Mouse (Mus musculus) liver, embryonic 13.5 days (tissue): Measurements from ENCODE around the gene Slc35b3. TPM values are rescaled to one million over a fixed set of nuclear protein-coding genes. Genes with fewer than 3 reads are reported as not detected.

Experiments
- ATAC-seq: fragments of 200-750 bp; cut with Nextera tagmentation; 2 replicates; pipeline ENCODE4 v1.8.0; 2017; ENCODE audit warnings: low read depth, mild to moderate bottlenecking, moderate number of reproducible peaks, moderate library complexity
- DNase-seq: peaks from one replicate; pipeline ENCODE4 v3.0.0; 2022
- H3K27ac ChIP-seq: fragments of 300-500 bp; sonication (generic); 2 replicates; pipeline ENCODE4 v1.5.1; 2015; ENCODE audit warnings: moderate library complexity, mild to moderate bottlenecking, inconsistent platforms
- H3K27me3 ChIP-seq: fragments of 300-500 bp; sonication (generic); 2 replicates; pipeline ENCODE4 v1.6.1; 2015; ENCODE audit warnings: mild to moderate bottlenecking, inconsistent platforms
- H3K36me3 ChIP-seq: fragments of 300-500 bp; sonication (generic); 2 replicates; pipeline ENCODE4 v1.6.1; 2015; ENCODE audit warnings: mild to moderate bottlenecking, inconsistent platforms
- H3K4me1 ChIP-seq: fragments of 300-500 bp; sonication (generic); replicated peaks from 2 replicates; pipeline ENCODE4 v1.6.1; 2015; ENCODE audit warnings: inconsistent platforms
- H3K4me2 ChIP-seq: fragments of 300-500 bp; sonication (generic); 2 replicates; pipeline ENCODE4 v1.6.1; 2015; ENCODE audit warnings: inconsistent platforms, mild to moderate bottlenecking, moderate library complexity
- H3K4me3 ChIP-seq: fragments of 300-500 bp; sonication (generic); replicated peaks from 2 replicates; pipeline ENCODE4 v1.5.1; 2015; ENCODE audit warnings: mild to moderate bottlenecking, inconsistent platforms
- H3K9ac ChIP-seq: fragments of 300-500 bp; sonication (generic); 2 replicates; pipeline ENCODE4 v1.6.1; 2015; ENCODE audit warnings: mild to moderate bottlenecking, inconsistent platforms
- H3K9me3 ChIP-seq: fragments of 300-500 bp; sonication (generic); replicated peaks from 2 replicates; pipeline ENCODE4 v1.6.1; 2016; ENCODE audit warnings: inconsistent platforms
- WGBS: fragments of 180-500 bp; shearing (Covaris S2); methylation state at CpG from one replicate; pipeline ENCODE4 v1.1.7; 2015; ENCODE audit not compliant: insufficient replicate concordance; 5-methylcytosine and 5-hydroxymethylcytosine counted together
- polyA plus RNA-seq: library from polyadenylated mRNA; unstranded; fragments of >200 nt; fragmentation: Nextera tagmentation; extraction: Ambion mirVana; gene quantifications from 2 replicates; pipeline ENCODE4 v1.2.1, GENCODE M21; 2015

Slc35b3 gene
- 12.7 and 14.2 TPM in 2 replicates for polyA plus RNA-seq

DNA sequence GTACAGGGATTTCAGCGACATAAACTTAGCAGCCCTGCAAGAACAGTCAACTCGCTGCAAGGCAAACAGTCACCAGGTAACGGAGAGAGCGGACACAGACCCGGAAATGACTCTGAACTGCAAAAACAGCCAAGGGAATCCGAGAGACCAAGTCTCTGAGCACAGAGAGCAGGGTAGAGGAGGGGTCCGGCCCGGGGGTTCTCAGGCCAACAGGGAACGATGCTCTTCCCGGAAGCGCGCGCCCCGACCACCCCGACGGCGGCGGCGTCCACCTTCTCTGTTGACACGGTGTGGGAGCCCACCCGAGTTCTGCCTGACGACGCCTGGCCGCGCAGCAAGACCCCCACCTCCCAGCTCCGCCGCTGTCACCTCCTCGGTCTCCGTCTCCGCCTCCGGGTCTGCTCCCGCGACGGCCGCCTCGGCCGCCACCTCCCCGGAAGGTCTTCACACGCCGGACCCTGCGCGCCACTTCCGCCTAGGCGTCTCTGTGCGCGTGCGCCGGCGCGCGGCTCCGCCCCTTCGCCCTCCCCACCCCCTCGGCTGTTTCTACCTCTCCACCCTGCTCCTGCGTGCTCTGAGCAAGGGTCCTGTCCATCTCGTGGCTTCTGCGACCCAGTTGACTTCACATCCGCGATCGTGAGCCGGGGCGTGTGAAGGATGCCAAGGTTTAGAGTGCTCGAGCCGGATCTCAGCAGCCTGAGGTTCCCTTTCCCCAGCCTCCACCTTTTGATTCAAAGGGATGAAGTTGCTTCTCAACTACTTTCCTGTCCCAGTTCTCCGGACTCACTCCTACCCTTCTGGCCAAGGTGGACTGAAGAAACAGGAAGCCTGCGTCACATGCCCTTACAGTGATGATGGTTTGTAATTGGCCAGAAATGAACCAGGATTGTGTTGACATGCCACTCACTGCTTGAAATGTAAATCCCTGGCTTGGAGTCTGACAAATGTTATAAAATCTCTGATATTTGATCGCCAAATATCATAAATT lies at the start of gene Slc35b3:
Gene Slc35b3, minus strand, starts transcription at position 813 of the 988 bp plus-strand sequence.
- Histone ChIP-seq H3K27ac (peak within 1 kb of the TSS; percentile 78), H3K4me1 (peaks cover 32% of the 10 kb centered on the region)

DNA sequence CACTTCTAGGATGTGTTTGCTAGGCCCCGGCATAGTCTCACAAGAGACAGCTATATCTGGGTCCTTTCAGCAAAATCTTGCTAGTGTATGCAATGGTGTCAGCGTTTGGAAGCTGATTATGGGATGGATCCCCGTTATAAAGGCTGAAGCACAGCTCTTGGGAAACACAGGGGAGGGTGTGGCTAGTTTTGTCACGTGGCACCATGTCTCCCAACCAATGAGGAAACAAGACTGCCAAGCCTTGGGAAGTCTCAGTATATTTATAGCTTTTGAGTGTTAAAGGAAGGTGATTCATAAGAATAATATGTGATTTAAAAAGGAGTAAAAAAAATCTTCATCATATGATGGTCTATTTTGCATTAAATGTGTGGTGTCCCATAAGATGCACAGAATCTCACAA lies 49.6 kb upstream of the Slc35b3 start:
- H3K4me2 ChIP-seq = no peak overlapping the region
- ATAC-seq = no peak
- H3K9me3 ChIP-seq = no peaks in the 10 kb centered on the region
- H3K27ac ChIP-seq = no peak overlapping the region
- no peak overlapping the region for H3K9ac ChIP-seq
- DNase-seq = no peak
- H3K4me1 ChIP-seq = no peaks in the 10 kb centered on the region
- H3K27me3 ChIP-seq = no peaks in the 10 kb centered on the region
- H3K4me3 ChIP-seq = no peak overlapping the region
- no peaks in the 10 kb centered on the region for H3K36me3 ChIP-seq
- WGBS = 50% methylated on average over 4 of the region's 4 CpGs

More for the DNA sequence above, at the start of gene Slc35b3:
- DNase-seq = peak; percentile 72
- Histone ChIP-seq H3K4me3 (peak within 1 kb of the TSS; percentile 90), H3K4me2 (peak within 1 kb of the TSS; percentile 78), H3K9me3 (no peaks in the 10 kb centered on the region), H3K27me3 (no peaks in the 10 kb centered on the region), H3K36me3 (0 out of 2 replicates have a peak, but pooled peaks cover 5% of the 10 kb centered on the region), H3K9ac (peak within 1 kb of the TSS; percentile 84)
- peak; percentile 99 for ATAC-seq
- whole genome bisulfite sequencing = 1% methylated on average over 67 of the region's 67 CpGs

GRCm38 (mm10) chr13:39003101-39003762 lies 42.6 kb upstream of the Slc35b3 start:
- no peaks in the 10 kb centered on the region for H3K4me1 ChIP-seq
- H3K36me3 ChIP-seq = no peaks in the 10 kb centered on the region
- H3K4me3 ChIP-seq = no peak overlapping the region
- H3K9me3 ChIP-seq = no peaks in the 10 kb centered on the region
- H3K4me2 ChIP-seq = no peak overlapping the region
- H3K27me3 ChIP-seq = no peaks in the 10 kb centered on the region
- ATAC-seq (no peak), DNase-seq (no peak)
- no peak overlapping the region for H3K9ac ChIP-seq
- no peak overlapping the region for H3K27ac ChIP-seq

- Histone ChIP-seq H3K36me3 (no peaks in the 10 kb centered on the region), H3K4me1 (no peaks in the 10 kb centered on the region), H3K27ac (no peak overlapping the region), H3K9ac (no peak overlapping the region), H3K4me3 (no peak overlapping the region), H3K27me3 (no peaks in the 10 kb centered on the region), H3K4me2 (no peak overlapping the region), H3K9me3 (no peaks in the 10 kb centered on the region)
- no peak for ATAC-seq
- WGBS = 41% methylated on average over 1 of the region's 1 CpGs
- DNase-seq = no peak
These were observed 41.7 kb upstream of the Slc35b3 start for GRCm38 (mm10) chr13:39002424-39002823.

- 71% methylated on average over 11 of the region's 11 CpGs for WGBS
- Histone ChIP-seq H3K4me3 (no peak overlapping the region), H3K36me3 (no peaks in the 10 kb centered on the region), H3K9ac (no peak overlapping the region), H3K9me3 (no peaks in the 10 kb centered on the region), H3K27me3 (no peaks in the 10 kb centered on the region), H3K27ac (no peak overlapping the region), H3K4me2 (no peak overlapping the region), H3K4me1 (no peaks in the 10 kb centered on the region)
- DNase-seq = no peak
- ATAC-seq = no peak
These were observed 40.8 kb upstream of the Slc35b3 start for GRCm38 (mm10) chr13:39001434-39001833.

DNA sequence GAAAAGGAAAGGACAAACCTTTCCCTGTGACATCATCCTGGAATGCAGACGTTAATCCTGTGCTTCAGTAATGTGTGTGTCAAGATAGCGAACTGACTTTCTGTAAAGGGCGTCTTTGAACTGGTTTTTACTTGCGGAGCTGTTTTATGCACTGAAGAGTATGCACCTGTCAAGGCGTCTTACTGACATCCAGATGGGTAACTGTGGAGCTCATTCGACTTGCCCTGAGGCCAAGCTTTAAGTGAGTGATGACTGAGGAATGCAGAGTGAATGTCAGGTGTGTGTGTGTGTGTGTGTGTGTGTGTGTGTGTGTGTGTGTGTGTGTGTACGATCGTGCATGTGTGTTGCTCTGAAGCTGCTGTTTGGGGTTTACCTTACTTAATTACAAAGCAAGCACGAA lies 38.3 kb upstream of the Slc35b3 start:
- 66% methylated on average over 9 of the region's 9 CpGs for WGBS
- ATAC-seq = no peak
- H3K9me3 ChIP-seq = no peaks in the 10 kb centered on the region

GRCm38 (mm10) chr13:38992529-38992928 lies 31.9 kb upstream of the Slc35b3 start:
- Histone ChIP-seq H3K27me3 (no peaks in the 10 kb centered on the region), H3K36me3 (no peaks in the 10 kb centered on the region), H3K9ac (no peak overlapping the region), H3K4me3 (no peak overlapping the region), H3K27ac (no peak overlapping the region), H3K4me2 (no peak overlapping the region), H3K9me3 (no peaks in the 10 kb centered on the region), H3K4me1 (no peaks in the 10 kb centered on the region)
- DNase-seq (no peak), ATAC-seq (no peak)
- 35% methylated on average over 5 of the region's 5 CpGs for WGBS

More for the DNA sequence above, 38.3 kb upstream of the Slc35b3 start:
- H3K4me2 ChIP-seq = no peak overlapping the region
- no peak overlapping the region for H3K9ac ChIP-seq
- DNase-seq = no peak
- H3K4me1 ChIP-seq = no peaks in the 10 kb centered on the region
- H3K36me3 ChIP-seq = no peaks in the 10 kb centered on the region
- no peak overlapping the region for H3K27ac ChIP-seq
- no peak overlapping the region for H3K4me3 ChIP-seq
- no peaks in the 10 kb centered on the region for H3K27me3 ChIP-seq

DNA sequence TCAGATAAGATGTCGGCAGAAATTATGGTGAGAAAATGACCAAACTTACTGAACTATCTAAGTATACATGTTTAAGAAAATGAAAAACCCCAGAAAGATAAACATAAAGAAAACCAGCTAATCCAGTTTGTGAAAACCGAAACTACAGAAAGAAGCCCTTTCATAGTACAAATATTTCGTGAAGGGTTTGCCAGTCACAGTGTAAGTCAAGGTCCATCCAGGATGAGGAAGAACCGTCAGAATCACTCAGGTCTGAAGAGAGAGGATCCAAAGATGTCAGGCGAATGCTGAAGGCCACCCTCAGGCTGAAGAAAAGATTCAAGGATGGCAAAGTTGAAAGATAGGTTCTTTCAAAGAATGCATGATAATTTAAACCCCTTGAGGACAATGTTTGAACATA lies 23.1 kb upstream of the Slc35b3 start:
- Histone ChIP-seq H3K9me3 (no peaks in the 10 kb centered on the region), H3K27ac (no peak overlapping the region), H3K36me3 (no peaks in the 10 kb centered on the region), H3K4me3 (no peak overlapping the region), H3K9ac (no peak overlapping the region), H3K27me3 (no peaks in the 10 kb centered on the region), H3K4me1 (no peaks in the 10 kb centered on the region), H3K4me2 (no peak overlapping the region)
- ATAC-seq (no peak), DNase-seq (no peak)
- WGBS = 61% methylated on average over 5 of the region's 5 CpGs

GRCm38 (mm10) chr13:38980900-38981299 lies 20.2 kb upstream of the Slc35b3 start:
- ATAC-seq (no peak), DNase-seq (no peak)
- H3K4me1 ChIP-seq = no peaks in the 10 kb centered on the region
- H3K4me2 ChIP-seq = no peak overlapping the region
- H3K27me3 ChIP-seq = no peaks in the 10 kb centered on the region
- 55% methylated on average over 3 of the region's 3 CpGs for WGBS
- H3K4me3 ChIP-seq = no peak overlapping the region
- H3K36me3 ChIP-seq = no peaks in the 10 kb centered on the region
- H3K9me3 ChIP-seq = no peaks in the 10 kb centered on the region
- H3K9ac ChIP-seq = no peak overlapping the region
- no peak overlapping the region for H3K27ac ChIP-seq

DNA sequence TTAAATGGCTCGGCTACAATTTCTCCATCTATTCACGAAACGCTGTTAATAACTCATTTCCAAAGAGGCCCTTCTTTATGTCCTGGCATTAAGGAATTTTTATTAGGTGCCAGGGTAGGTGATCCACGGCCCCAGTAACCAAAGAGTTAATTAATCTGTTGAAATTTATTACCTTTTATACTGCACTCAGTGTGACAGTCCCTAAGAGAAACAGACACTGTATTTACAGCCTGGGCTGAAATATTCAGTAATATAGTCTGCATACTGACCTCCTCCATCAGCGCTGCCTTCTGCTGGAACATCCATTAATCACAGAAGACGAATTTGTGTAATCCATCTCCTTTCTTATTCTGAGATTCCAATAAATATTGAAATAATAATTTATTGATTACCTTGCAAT lies 16.3 kb upstream of the Slc35b3 start:
- H3K27me3 ChIP-seq = no peaks in the 10 kb centered on the region
- H3K4me3 ChIP-seq = no peak overlapping the region
- H3K4me1 ChIP-seq = no peaks in the 10 kb centered on the region
- DNase-seq (no peak), ATAC-seq (no peak)
- no peak overlapping the region for H3K9ac ChIP-seq
- 73% methylated on average over 6 of the region's 6 CpGs for WGBS
- no peak overlapping the region for H3K27ac ChIP-seq
- H3K36me3 ChIP-seq = no peaks in the 10 kb centered on the region
- H3K9me3 ChIP-seq = no peaks in the 10 kb centered on the region
- H3K4me2 ChIP-seq = no peak overlapping the region

- H3K36me3 ChIP-seq = no peaks in the 10 kb centered on the region
- no peak overlapping the region for H3K4me2 ChIP-seq
- H3K9ac ChIP-seq = no peak overlapping the region
- 81% methylated on average over 5 of the region's 5 CpGs for WGBS
- no peak for ATAC-seq
- H3K4me1 ChIP-seq = no peaks in the 10 kb centered on the region
- no peaks in the 10 kb centered on the region for H3K9me3 ChIP-seq
- H3K27me3 ChIP-seq = no peaks in the 10 kb centered on the region
- no peak overlapping the region for H3K27ac ChIP-seq
- no peak overlapping the region for H3K4me3 ChIP-seq
- no peak for DNase-seq
These were observed 15.2 kb upstream of the Slc35b3 start for GRCm38 (mm10) chr13:38975853-38976252.
